Mouse (Mus musculus): ENCODE measurements around the gene Pecam1. TPM values are rescaled to one million over a fixed set of nuclear protein-coding genes. Genes with fewer than 3 reads are reported as not detected.

Pecam1 gene
- polyA plus RNA-seq, 1 experiment = 13.6 TPM

- TF ChIP-seq GATA1 (IDR thresholded peaks at IDR 0.05; ENCODE audit: borderline replicate concordance, low read length) (no peak), FLI1 (IDR thresholded peaks at IDR 0.05; ENCODE audit: low read length) (no peak)
- no peak overlapping the region for H3K4me3 ChIP-seq (replicated peaks)
- H3K27me3 ChIP-seq (replicated peaks) = no peaks in the 10 kb centered on the region
- H3K4me1 ChIP-seq = peaks cover 78% of the 10 kb centered on the region
- H3K36me3 ChIP-seq (replicated peaks; ENCODE audit: low read length) = peaks cover 98% of the 10 kb centered on the region
- no peaks in the 10 kb centered on the region for H3K9me3 ChIP-seq
Measured at GRCm38 (mm10) chr11:106670951-106671478, 79.4 kb downstream of the Pecam1 start.

GRCm38 (mm10) chr11:106670266-106670665 lies 80.2 kb downstream of the Pecam1 start:
- H3K27me3 ChIP-seq (replicated peaks) = no peaks in the 10 kb centered on the region
- H3K9me3 ChIP-seq = no peaks in the 10 kb centered on the region
- peaks cover 96% of the 10 kb centered on the region for H3K36me3 ChIP-seq (replicated peaks; ENCODE audit: low read length)
- no peak for TF ChIP-seq GATA1 (IDR thresholded peaks at IDR 0.05; ENCODE audit: borderline replicate concordance, low read length)
- no peak for TF ChIP-seq FLI1 (IDR thresholded peaks at IDR 0.05; ENCODE audit: low read length)
- no peak overlapping the region for H3K4me3 ChIP-seq (replicated peaks)
- peaks cover 73% of the 10 kb centered on the region for H3K4me1 ChIP-seq

GRCm38 (mm10) chr11:106669873-106670173 lies 80.6 kb downstream of the Pecam1 start:
- H3K4me1 ChIP-seq = peaks cover 69% of the 10 kb centered on the region
- no peaks in the 10 kb centered on the region for H3K27me3 ChIP-seq (replicated peaks)

GRCm38 (mm10) chr11:106669102-106669872 lies 81.1 kb downstream of the Pecam1 start:
- Histone ChIP-seq H3K9me3 (no peaks in the 10 kb centered on the region), H3K4me1 (peaks cover 67% of the 10 kb centered on the region), H3K27me3 (replicated peaks) (no peaks in the 10 kb centered on the region), H3K36me3 (replicated peaks; ENCODE audit: low read length) (peaks cover 94% of the 10 kb centered on the region), H3K4me3 (replicated peaks) (no peak overlapping the region)
- no peak for TF ChIP-seq GATA1 (IDR thresholded peaks at IDR 0.05; ENCODE audit: borderline replicate concordance, low read length)
- TF ChIP-seq FLI1 (IDR thresholded peaks at IDR 0.05; ENCODE audit: low read length) = no peak

More at GRCm38 (mm10) chr11:106669873-106670173, 80.6 kb downstream of the Pecam1 start:
- Histone ChIP-seq H3K4me3 (replicated peaks) (no peak overlapping the region), H3K9me3 (no peaks in the 10 kb centered on the region), H3K36me3 (replicated peaks; ENCODE audit: low read length) (peaks cover 94% of the 10 kb centered on the region)
- TF ChIP-seq FLI1 (IDR thresholded peaks at IDR 0.05; ENCODE audit: low read length) (no peak), GATA1 (IDR thresholded peaks at IDR 0.05; ENCODE audit: borderline replicate concordance, low read length) (no peak)

- Histone ChIP-seq H3K27me3 (replicated peaks) (no peaks in the 10 kb centered on the region), H3K36me3 (replicated peaks; ENCODE audit: low read length) (peaks cover 94% of the 10 kb centered on the region)
Measured at GRCm38 (mm10) chr11:106668336-106668735, 82.1 kb downstream of the Pecam1 start.

GRCm38 (mm10) chr11:106667855-106668254 lies 82.6 kb downstream of the Pecam1 start:
- Histone ChIP-seq H3K9me3 (no peaks in the 10 kb centered on the region), H3K4me1 (peaks cover 64% of the 10 kb centered on the region), H3K27me3 (replicated peaks) (no peaks in the 10 kb centered on the region), H3K36me3 (replicated peaks; ENCODE audit: low read length) (peaks cover 94% of the 10 kb centered on the region), H3K4me3 (replicated peaks) (no peak overlapping the region)
- no peak for TF ChIP-seq GATA1 (IDR thresholded peaks at IDR 0.05; ENCODE audit: borderline replicate concordance, low read length)
- no peak for TF ChIP-seq FLI1 (IDR thresholded peaks at IDR 0.05; ENCODE audit: low read length)

More at GRCm38 (mm10) chr11:106668336-106668735, 82.1 kb downstream of the Pecam1 start:
- Histone ChIP-seq H3K4me1 (peaks cover 66% of the 10 kb centered on the region), H3K4me3 (replicated peaks) (no peak overlapping the region), H3K9me3 (no peaks in the 10 kb centered on the region)
- TF ChIP-seq GATA1 (IDR thresholded peaks at IDR 0.05; ENCODE audit: borderline replicate concordance, low read length) (no peak), FLI1 (IDR thresholded peaks at IDR 0.05; ENCODE audit: low read length) (no peak)

- H3K4me3 ChIP-seq (replicated peaks) = no peak overlapping the region
- peaks cover 63% of the 10 kb centered on the region for H3K4me1 ChIP-seq
- no peak for TF ChIP-seq FLI1 (IDR thresholded peaks at IDR 0.05; ENCODE audit: low read length)
- TF ChIP-seq GATA1 (IDR thresholded peaks at IDR 0.05; ENCODE audit: borderline replicate concordance, low read length) = no peak
- H3K36me3 ChIP-seq (replicated peaks; ENCODE audit: low read length) = peaks cover 92% of the 10 kb centered on the region
- no peaks in the 10 kb centered on the region for H3K9me3 ChIP-seq
- H3K27me3 ChIP-seq (replicated peaks) = no peaks in the 10 kb centered on the region
Measured at GRCm38 (mm10) chr11:106666470-106667107, 83.8 kb downstream of the Pecam1 start.

- Histone ChIP-seq H3K4me1 (peaks cover 63% of the 10 kb centered on the region), H3K36me3 (replicated peaks; ENCODE audit: low read length) (peaks cover 92% of the 10 kb centered on the region), H3K27me3 (replicated peaks) (no peaks in the 10 kb centered on the region), H3K9me3 (no peaks in the 10 kb centered on the region), H3K4me3 (replicated peaks) (no peak overlapping the region)
- TF ChIP-seq FLI1 (IDR thresholded peaks at IDR 0.05; ENCODE audit: low read length) (no peak), GATA1 (IDR thresholded peaks at IDR 0.05; ENCODE audit: borderline replicate concordance, low read length) (no peak)
Measured at GRCm38 (mm10) chr11:106665841-106666240, 84.6 kb downstream of the Pecam1 start.

GRCm38 (mm10) chr11:106665328-106665727 lies 85.1 kb downstream of the Pecam1 start:
- Histone ChIP-seq H3K36me3 (replicated peaks; ENCODE audit: low read length) (peaks cover 93% of the 10 kb centered on the region), H3K9me3 (no peaks in the 10 kb centered on the region), H3K4me3 (replicated peaks) (no peak overlapping the region), H3K4me1 (peaks cover 65% of the 10 kb centered on the region), H3K27me3 (replicated peaks) (no peaks in the 10 kb centered on the region)
- TF ChIP-seq GATA1 (IDR thresholded peaks at IDR 0.05; ENCODE audit: borderline replicate concordance, low read length) (no peak), FLI1 (IDR thresholded peaks at IDR 0.05; ENCODE audit: low read length) (no peak)

- H3K4me1 ChIP-seq = peaks cover 65% of the 10 kb centered on the region
- TF ChIP-seq FLI1 (IDR thresholded peaks at IDR 0.05; ENCODE audit: low read length) (no peak), GATA1 (IDR thresholded peaks at IDR 0.05; ENCODE audit: borderline replicate concordance, low read length) (no peak)
Measured at GRCm38 (mm10) chr11:106664691-106665090, 85.7 kb downstream of the Pecam1 start.

More at GRCm38 (mm10) chr11:106664691-106665090, 85.7 kb downstream of the Pecam1 start:
- Histone ChIP-seq H3K36me3 (replicated peaks; ENCODE audit: low read length) (peaks cover 93% of the 10 kb centered on the region), H3K4me3 (replicated peaks) (no peak overlapping the region), H3K27me3 (replicated peaks) (no peaks in the 10 kb centered on the region), H3K9me3 (no peaks in the 10 kb centered on the region)

Measured in megakaryocyte, embryonic 14.5 days (primary cell).